Mouse (Mus musculus): ENCODE data around the gene Syde2. TPM values are rescaled to one million over a fixed set of nuclear protein-coding genes. Genes with fewer than 3 reads are reported as not detected.

Gene Syde2
- total and polyA plus RNA-seq, 3 experiments: 0.10 to 0.30 TPM; not detected in 1

DNA sequence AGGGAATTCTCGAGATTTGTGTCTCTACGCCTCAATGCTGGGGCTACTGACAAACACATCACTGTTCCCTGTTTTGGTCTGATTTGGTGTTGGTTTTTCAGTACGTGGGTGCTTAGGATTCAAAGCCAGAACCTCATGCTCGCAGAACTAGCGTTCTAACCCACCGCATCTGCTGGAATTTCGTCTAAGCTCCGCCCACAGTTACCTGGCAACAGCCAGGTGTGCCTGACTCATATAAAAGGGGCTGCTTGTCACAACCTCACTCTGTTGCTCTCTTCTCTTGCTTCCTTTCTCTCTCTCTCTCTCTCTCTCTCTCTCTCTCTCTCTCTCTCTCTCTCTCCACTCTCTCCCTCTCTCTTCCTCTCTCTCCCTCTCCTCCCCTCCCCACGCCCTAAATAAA, 25.3 kb upstream of the Syde2 start:
- Histone ChIP-seq H3K27ac (ENCODE audit: insufficient read depth, low read depth) (no peak overlapping the region), H3K27me3 (replicated peaks) (no peaks in the 10 kb centered on the region), H3K4me3 (replicated peaks in 1 of 3; ENCODE audit: low read depth in 2 of 3, low read length in 2 of 3, poor library complexity in 1 of 3) (no peak overlapping the region), H3K79me2 (replicated peaks; ENCODE audit: control insufficient read depth, extremely low read depth, insufficient read depth, poor library complexity, severe bottlenecking) (no peaks in the 10 kb centered on the region), H3K4me2 (ENCODE audit: insufficient read depth, low read depth, poor library complexity, severe bottlenecking) (no peak overlapping the region), H3K9me3 (replicated peaks; ENCODE audit: low read length) (peaks cover 4% of the 10 kb centered on the region), H3K4me1 (ENCODE audit: control insufficient read depth in 1 of 2, insufficient read depth in 2 of 2) (no peaks in the 10 kb centered on the region), H3K36me3 (replicated peaks in 1 of 2; ENCODE audit: control insufficient read depth in 1 of 2, insufficient read depth in 1 of 2, low read length in 1 of 2) (no peaks in the 10 kb centered on the region), H3K9ac (ENCODE audit: insufficient read depth, low read depth) (no peak overlapping the region)
- in situ Hi-C loops (cut with MboI; ENCODE audit: low pct_ligation_motif_present, low pct_unique_long_range_greater_than_20kb, low sequenced_read_pairs): no loop called here
- dilution Hi-C loops (cut with MboI; ENCODE audit: extremely low pct_ligation_motif_present, extremely low pct_unique_long_range_greater_than_20kb, low sequenced_read_pairs): no loop called here
- no peak for DNase-seq (ENCODE audit: extremely low read depth)
- TF ChIP-seq MYC (IDR thresholded peaks at IDR 0.05; ENCODE audit: low read depth, low read length) (no peak), ETS1 (conservative IDR thresholded peaks at IDR 0.05; ENCODE audit: low read depth, low read length) (no peak), IRF4 (IDR thresholded peaks at IDR 0.05; ENCODE audit: low read depth, low read length) (no peak), RCOR1 (conservative IDR thresholded peaks at IDR 0.05; ENCODE audit: low read depth, low read length) (no peak), JUND (conservative IDR thresholded peaks at IDR 0.05; ENCODE audit: low read depth, low read length) (no peak), RAD21 (IDR thresholded peaks at IDR 0.05; ENCODE audit: low read depth, low read length) (no peak), TCF12 (IDR thresholded peaks at IDR 0.05; ENCODE audit: low read depth, low read length) (no peak), UBTF (IDR thresholded peaks at IDR 0.05; ENCODE audit: low read depth, low read length) (no peak), USF2 (conservative IDR thresholded peaks at IDR 0.05; ENCODE audit: low read depth, low read length) (no peak), ZNF384 (IDR thresholded peaks at IDR 0.05; ENCODE audit: low read depth, low read length) (no peak), GABPA (IDR thresholded peaks at IDR 0.05; ENCODE audit: insufficient replicate concordance, low read depth, low read length) (no peak), MXI1 (IDR thresholded peaks at IDR 0.05; ENCODE audit: low read depth, low read length) (no peak), CHD1 (IDR thresholded peaks at IDR 0.05; ENCODE audit: low read depth, low read length) (no peak), POLR2AphosphoS2 (IDR thresholded peaks at IDR 0.05; ENCODE audit: low read depth, low read length) (no peak), CTCF (conservative IDR thresholded peaks at IDR 0.05 in 1 of 2, IDR thresholded peaks at IDR 0.05 in 1 of 2; ENCODE audit: low read depth in 2 of 2, low read length in 2 of 2) (no peak), MAX (IDR thresholded peaks at IDR 0.05; ENCODE audit: low read length) (no peak), MAFK (IDR thresholded peaks at IDR 0.05; ENCODE audit: insufficient replicate concordance, low read length) (no peak), JUN (IDR thresholded peaks at IDR 0.05; ENCODE audit: insufficient read depth, low read depth, low read length) (no peak), BHLHE40 (IDR thresholded peaks at IDR 0.05; ENCODE audit: low read depth, low read length) (no peak), SMC3 (IDR thresholded peaks at IDR 0.05; ENCODE audit: low read depth, low read length) (no peak)

All from CH12.LX (cell line).